Mouse (Mus musculus): ENCODE measurements around the gene Pom121.

The Pom121 gene

GRCm38 (mm10) chr5:135394004-135394823 lies at the start of gene Pom121:
Gene Pom121, minus strand, starts transcription at chr5:135394546.
- peak; percentile 76 to 86 for DNase-seq (ENCODE audit: low spot score in 2 of 2)

GRCm38 (mm10) chr5:135442430-135442829 lies 48.1 kb upstream of the Pom121 start:
- DNase-seq (ENCODE audit: low spot score in 2 of 2), result no peak

GRCm38 (mm10) chr5:135435039-135435438 lies 40.7 kb upstream of the Pom121 start:
- DNase-seq (ENCODE audit: low spot score in 2 of 2), result no peak

- no peak for DNase-seq (ENCODE audit: low spot score in 2 of 2)
Measured at GRCm38 (mm10) chr5:135433861-135434260, 39.5 kb upstream of the Pom121 start.

GRCm38 (mm10) chr5:135431111-135431510 lies 36.8 kb upstream of the Pom121 start:
- DNase-seq (ENCODE audit: low spot score in 2 of 2), result no peak

GRCm38 (mm10) chr5:135428786-135429185 lies 34.4 kb upstream of the Pom121 start:
- DNase-seq (ENCODE audit: low spot score in 2 of 2), result no peak

GRCm38 (mm10) chr5:135410266-135410665 lies 15.9 kb upstream of the Pom121 start:
- DNase-seq (ENCODE audit: low spot score in 2 of 2), result no peak

- peak; percentile 20 to 30 for DNase-seq (ENCODE audit: low spot score in 2 of 2)
Measured at GRCm38 (mm10) chr5:135408114-135408513, 13.8 kb upstream of the Pom121 start.

- no peak for DNase-seq (ENCODE audit: low spot score in 2 of 2)
Measured at GRCm38 (mm10) chr5:135405437-135405836, 11.1 kb upstream of the Pom121 start.

- no peak for DNase-seq (ENCODE audit: low spot score in 2 of 2)
Measured at GRCm38 (mm10) chr5:135404623-135405022, 10.3 kb upstream of the Pom121 start.

- DNase-seq (ENCODE audit: low spot score in 2 of 2), result peak; percentile 40 to 85
Measured at GRCm38 (mm10) chr5:135400244-135400643, 5.9 kb upstream of the Pom121 start.

- no peak for DNase-seq (ENCODE audit: low spot score in 2 of 2)
Measured at GRCm38 (mm10) chr5:135399382-135399781, 5.0 kb upstream of the Pom121 start.

- DNase-seq (ENCODE audit: low spot score in 2 of 2), result peak in 1 of 2 experiments; percentile 23
Measured at GRCm38 (mm10) chr5:135395826-135396225, 1.5 kb upstream of the Pom121 start.

- DNase-seq (ENCODE audit: low spot score in 2 of 2), result no peak
Measured at GRCm38 (mm10) chr5:135383771-135384170, 10.6 kb downstream of the Pom121 start.

GRCm38 (mm10) chr5:135382746-135383145 lies 11.6 kb downstream of the Pom121 start:
- no peak for DNase-seq (ENCODE audit: low spot score in 2 of 2)

GRCm38 (mm10) chr5:135381356-135381925 lies 12.9 kb downstream of the Pom121 start:
- no peak for DNase-seq (ENCODE audit: low spot score in 2 of 2)

- DNase-seq (ENCODE audit: low spot score in 2 of 2), result no peak
Measured at GRCm38 (mm10) chr5:135380681-135381080, 13.7 kb downstream of the Pom121 start.

GRCm38 (mm10) chr5:135376341-135376740 lies 18.0 kb downstream of the Pom121 start:
- no peak for DNase-seq (ENCODE audit: low spot score in 2 of 2)

- DNase-seq (ENCODE audit: low spot score in 2 of 2), result no peak
Measured at GRCm38 (mm10) chr5:135375167-135375566, 19.2 kb downstream of the Pom121 start.

- DNase-seq (ENCODE audit: low spot score in 2 of 2), result no peak
Measured at GRCm38 (mm10) chr5:135373601-135374000, 20.7 kb downstream of the Pom121 start.

- DNase-seq (ENCODE audit: low spot score in 2 of 2), result no peak
Measured at GRCm38 (mm10) chr5:135371195-135371594, 23.2 kb downstream of the Pom121 start.

GRCm38 (mm10) chr5:135369787-135370654 lies 24.3 kb downstream of the Pom121 start, which contains the start of gene Nsun5:
Gene Nsun5, plus strand, starts transcription at chr5:135369953.
- DNase-seq (ENCODE audit: low spot score in 2 of 2), result peak; percentile 93 to 95

All from thymus, postnatal 10 days (tissue).